Mouse (Mus musculus) C2C12 (cell line): Measurements from ENCODE around the gene Map3k6. TPM values are rescaled to one million over a fixed set of nuclear protein-coding genes. Genes with fewer than 3 reads are reported as not detected.
A peak's percentile ranks its signal among the peaks of the same experiment; 100 is the strongest.

Source experiments
- H3K27me3 ChIP-seq: one replicate; pipeline ENCODE4 v1.6.1; 2011; ENCODE audit not compliant: control insufficient read depth, insufficient read depth, insufficient read length
- H3K36me3 ChIP-seq: one replicate; pipeline ENCODE4 v1.6.1; 2011; ENCODE audit not compliant: control insufficient read depth, insufficient read depth
- H3K4me3 ChIP-seq: one replicate; pipeline ENCODE4 v1.5.1; 2011; ENCODE audit warnings: mild to moderate bottlenecking, control low read depth; ENCODE audit not compliant: poor library complexity, insufficient read depth, severe bottlenecking
- H3K79me2 ChIP-seq: one replicate; pipeline ENCODE4 v1.6.1; 2011; ENCODE audit not compliant: control insufficient read depth, insufficient read depth
- H3K79me3 ChIP-seq: one replicate; pipeline ENCODE4 v1.6.1; 2011; ENCODE audit warnings: low read depth, control low read depth
- H3ac ChIP-seq: one replicate; pipeline ENCODE3; 2011; ENCODE audit warnings: low read depth; ENCODE audit not compliant: control insufficient read depth, insufficient read length
- CEBPB ChIP-seq: IDR thresholded peaks from one replicate; pipeline ENCODE4 v1.6.1; 2011; ENCODE audit warnings: low read depth, mild to moderate bottlenecking, control low read depth, moderate library complexity
- CTCF ChIP-seq: IDR thresholded peaks from one replicate; pipeline ENCODE4 v1.5.1; 2011; ENCODE audit not compliant: control insufficient read depth, insufficient read depth, insufficient read length
- FOSL1 ChIP-seq: IDR thresholded peaks from one replicate; pipeline ENCODE4 v1.8.0; 2011; ENCODE audit warnings: mild to moderate bottlenecking, low read length; ENCODE audit not compliant: poor library complexity, insufficient read depth, severe bottlenecking
- MAX ChIP-seq: IDR thresholded peaks from one replicate; pipeline ENCODE4 v1.6.1; 2011; ENCODE audit warnings: mild to moderate bottlenecking, control low read depth
- MYOD1 ChIP-seq: IDR thresholded peaks from one replicate; pipeline ENCODE4 v1.6.1; 2011; ENCODE audit warnings: low read depth; ENCODE audit not compliant: control insufficient read depth, insufficient read length
- MYOG ChIP-seq: IDR thresholded peaks from one replicate; pipeline ENCODE4 v1.6.1; 2011; ENCODE audit not compliant: control insufficient read depth, insufficient read length; ENCODE audit errors: extremely low read depth
- USF1 ChIP-seq: IDR thresholded peaks from one replicate; pipeline ENCODE4 v1.6.1; 2011; ENCODE audit warnings: low read depth, mild to moderate bottlenecking, control low read depth, moderate library complexity
- polyA plus RNA-seq: library from polyadenylated mRNA; unstranded; fragments of >200 nt; fragmentation: generic; extraction: Trizol; gene quantifications from one replicate; pipeline ENCODE4 v1.2.1, GENCODE M21; 2012; ENCODE audit warnings: missing spikeins

Map3k6 gene
- polyA plus RNA-seq, 1 experiment: 7.3 TPM

DNA sequence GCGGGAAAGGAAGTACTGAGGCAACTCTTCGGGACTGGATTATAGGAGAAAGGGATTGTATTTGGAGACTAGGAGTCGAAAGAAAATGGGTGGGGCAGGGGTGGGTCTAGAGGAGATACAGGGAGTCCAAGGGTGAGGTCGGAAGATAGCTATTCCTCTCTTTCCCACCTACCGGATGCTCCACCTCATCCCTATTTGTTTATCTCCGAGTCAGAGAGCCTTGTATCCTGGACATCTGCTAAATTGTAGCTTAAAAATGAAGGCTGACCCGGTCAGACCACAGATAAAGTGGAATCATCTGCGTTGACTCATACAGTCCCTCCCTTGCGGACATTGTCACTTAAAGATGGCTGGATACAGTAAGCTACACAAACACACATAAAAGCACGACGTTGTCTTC lies 1.3 kb downstream of the Map3k6 start:
- Histone ChIP-seq H3K79me3 (no peaks in the 10 kb centered on the region), H3K36me3 (no peaks in the 10 kb centered on the region), H3ac (peak overlapping the region; percentile 10), H3K4me3 (peak overlapping the region; percentile 40), H3K79me2 (no peaks in the 10 kb centered on the region), H3K27me3 (no peaks in the 10 kb centered on the region)
- TF ChIP-seq MAX (peak; percentile 42), FOSL1 (no peak), CEBPB (no peak)

DNA sequence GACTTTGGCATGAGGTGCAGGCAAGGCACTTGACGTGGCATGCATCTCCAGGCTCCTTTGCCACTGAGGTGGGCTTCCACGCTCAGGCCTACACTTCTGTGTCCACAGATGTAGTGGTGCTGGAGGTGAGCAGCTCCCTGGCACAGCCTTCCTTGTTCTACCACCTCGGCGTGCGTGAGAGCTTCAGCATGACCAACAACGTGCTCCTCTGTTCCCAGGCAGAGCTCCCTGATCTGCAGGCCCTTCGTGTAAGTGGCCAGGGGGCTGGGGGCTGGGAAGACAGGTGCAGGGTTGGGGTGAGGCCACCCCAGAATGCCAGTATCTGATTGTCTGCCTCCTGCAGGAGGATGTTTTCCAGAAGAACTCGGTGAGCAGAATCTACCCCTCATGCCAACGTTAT lies 2.1 kb downstream of the Map3k6 start:
- H3K79me3 ChIP-seq: no peaks in the 10 kb centered on the region
- no peaks in the 10 kb centered on the region for H3K36me3 ChIP-seq
- H3K27me3 ChIP-seq: no peaks in the 10 kb centered on the region
- H3ac ChIP-seq: no peak overlapping the region
- no peak for TF ChIP-seq FOSL1
- no peak for TF ChIP-seq USF1
- TF ChIP-seq MYOG: no peak
- TF ChIP-seq MAX: no peak
- TF ChIP-seq MYOD1: no peak
- no peak for TF ChIP-seq CTCF
- no peak for TF ChIP-seq CEBPB
- H3K79me2 ChIP-seq: no peaks in the 10 kb centered on the region
- no peak overlapping the region for H3K4me3 ChIP-seq

DNA sequence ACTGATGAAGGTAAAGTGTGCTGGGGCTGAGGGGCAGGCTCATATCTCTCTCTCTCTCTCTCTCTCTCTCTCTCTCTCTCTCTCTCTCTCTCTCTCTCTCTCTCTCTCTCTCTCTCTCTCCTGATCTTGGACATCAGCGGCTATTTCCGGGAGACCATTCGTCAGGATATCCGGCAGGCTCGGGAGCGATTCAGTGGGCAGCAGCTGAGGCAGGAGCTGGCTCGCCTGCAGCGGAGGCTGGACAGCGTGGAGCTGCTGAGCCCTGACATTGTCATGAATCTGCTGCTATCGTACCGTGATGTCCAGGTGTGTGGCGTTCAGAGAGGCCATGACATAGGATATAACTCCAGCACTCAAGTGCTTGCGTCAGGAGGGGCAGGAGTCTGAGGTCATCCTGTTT lies 2.9 kb downstream of the Map3k6 start:
- H3K27me3 ChIP-seq: no peaks in the 10 kb centered on the region

DNA sequence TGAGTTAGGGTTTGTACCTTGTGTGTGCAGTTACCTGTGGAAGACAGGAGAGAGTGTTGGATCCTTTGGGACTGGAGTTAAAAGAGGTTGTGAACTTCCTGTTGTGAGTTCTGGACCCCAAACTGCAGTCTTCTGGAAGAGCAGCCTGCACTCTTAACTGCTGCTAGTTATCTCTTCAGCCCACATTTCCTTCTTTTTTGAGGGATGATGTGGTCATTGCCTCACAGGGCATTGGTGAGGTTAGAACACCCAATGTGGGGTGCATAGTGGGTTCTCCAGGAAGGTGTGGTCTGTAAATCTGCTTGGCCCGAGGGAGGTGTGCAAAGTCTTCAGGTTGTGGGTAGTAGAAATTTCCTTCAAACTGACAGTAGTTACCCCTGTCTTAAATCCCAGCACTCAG lies 3.7 kb downstream of the Map3k6 start:
- H3K79me2 ChIP-seq: no peaks in the 10 kb centered on the region
- TF ChIP-seq USF1 (no peak), CTCF (no peak), MYOD1 (no peak), MYOG (no peak), FOSL1 (no peak), CEBPB (no peak), MAX (no peak)
- no peak overlapping the region for H3ac ChIP-seq
- H3K27me3 ChIP-seq: no peaks in the 10 kb centered on the region
- H3K36me3 ChIP-seq: no peaks in the 10 kb centered on the region
- no peak overlapping the region for H3K4me3 ChIP-seq
- H3K79me3 ChIP-seq: no peaks in the 10 kb centered on the region

More for the DNA sequence above, 2.9 kb downstream of the Map3k6 start:
- no peaks in the 10 kb centered on the region for H3K79me2 ChIP-seq
- no peak overlapping the region for H3ac ChIP-seq
- no peaks in the 10 kb centered on the region for H3K36me3 ChIP-seq
- H3K79me3 ChIP-seq: no peaks in the 10 kb centered on the region
- H3K4me3 ChIP-seq: no peak overlapping the region
- no peak for TF ChIP-seq USF1
- no peak for TF ChIP-seq MAX
- no peak for TF ChIP-seq CEBPB
- no peak for TF ChIP-seq MYOD1
- TF ChIP-seq CTCF: no peak
- TF ChIP-seq FOSL1: no peak
- no peak for TF ChIP-seq MYOG

- H3K4me3 ChIP-seq: no peak overlapping the region
- TF ChIP-seq USF1: no peak
- TF ChIP-seq CEBPB: no peak
- no peak for TF ChIP-seq MYOD1
- TF ChIP-seq MAX: no peak
- TF ChIP-seq MYOG: no peak
- TF ChIP-seq CTCF: no peak
- TF ChIP-seq FOSL1: no peak
- no peaks in the 10 kb centered on the region for H3K79me2 ChIP-seq
- no peaks in the 10 kb centered on the region for H3K79me3 ChIP-seq
- H3K36me3 ChIP-seq: no peaks in the 10 kb centered on the region
- no peaks in the 10 kb centered on the region for H3K27me3 ChIP-seq
- no peak overlapping the region for H3ac ChIP-seq
These were observed 6.5 kb downstream of the Map3k6 start for GRCm38 (mm10) chr4:133247072-133247471.

GRCm38 (mm10) chr4:133247806-133248449 lies 7.3 kb downstream of the Map3k6 start:
- H3K4me3 ChIP-seq: no peak overlapping the region
- TF ChIP-seq MYOD1 (no peak), USF1 (no peak), FOSL1 (no peak), CEBPB (no peak), CTCF (no peak), MAX (no peak), MYOG (no peak)
- H3K79me3 ChIP-seq: no peaks in the 10 kb centered on the region
- H3K79me2 ChIP-seq: no peaks in the 10 kb centered on the region
- no peaks in the 10 kb centered on the region for H3K36me3 ChIP-seq
- H3ac ChIP-seq: no peak overlapping the region
- no peaks in the 10 kb centered on the region for H3K27me3 ChIP-seq
